Mouse (Mus musculus) liver, embryonic 14.5 days (tissue): ENCODE measurements at regions not wholly inside any gene's neighbourhood (a gene's known extent, or its start where the extent isn't known, plus 50 kb on each side); places are given as distances from the start of the nearest gene placed in this dataset.

Source experiments
- CTCF ChIP-seq: IDR thresholded peaks from 2 replicates; pipeline ENCODE4 v1.5.1; 2016; ENCODE audit warnings: antibody characterized with exemption, low read depth, control low read depth
- EP300 ChIP-seq: IDR thresholded peaks from 2 replicates; pipeline ENCODE4 v1.6.1; 2016; ENCODE audit warnings: antibody characterized with exemption, low read depth

DNA sequence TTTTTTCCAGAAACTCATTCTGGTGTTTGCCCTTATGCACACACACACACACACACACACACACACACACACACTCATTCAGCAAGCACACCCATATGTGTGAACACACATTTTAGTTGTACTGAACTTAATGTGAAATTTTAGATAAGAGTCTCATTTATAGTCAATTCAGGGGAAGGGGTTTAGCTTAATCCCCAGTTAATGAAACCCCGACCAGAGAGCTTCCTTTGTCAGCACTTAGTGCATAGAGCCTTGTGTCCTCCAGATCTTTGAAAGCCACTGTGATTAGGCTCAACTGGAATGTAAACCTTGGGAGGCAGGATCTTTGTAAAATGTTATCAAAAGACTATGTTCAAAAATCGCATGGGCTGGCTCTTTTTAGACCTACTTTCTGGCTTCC lies 53.4 kb downstream of the Rps12 start:
- TF ChIP-seq CTCF (no peak), EP300 (no peak)
